Mouse (Mus musculus) neural tube, embryonic 10.5 days (tissue): ENCODE measurements around the gene Serac1.
"Not testable (repeated sequence)": the region's sequence is repeated elsewhere in the genome, so short reads cannot be mapped to it uniquely, and the experiment has no call there.

Experiments
- DNase-seq: peaks from one replicate; pipeline ENCODE4 v3.0.0-alpha.2; 2017; ENCODE audit warnings: low spot score; ENCODE audit errors: extremely low spot score

The Serac1 gene

GRCm38 (mm10) chr17:6066021-6066420, 13.5 kb downstream of the Serac1 start:
- no peak for DNase-seq

DNA sequence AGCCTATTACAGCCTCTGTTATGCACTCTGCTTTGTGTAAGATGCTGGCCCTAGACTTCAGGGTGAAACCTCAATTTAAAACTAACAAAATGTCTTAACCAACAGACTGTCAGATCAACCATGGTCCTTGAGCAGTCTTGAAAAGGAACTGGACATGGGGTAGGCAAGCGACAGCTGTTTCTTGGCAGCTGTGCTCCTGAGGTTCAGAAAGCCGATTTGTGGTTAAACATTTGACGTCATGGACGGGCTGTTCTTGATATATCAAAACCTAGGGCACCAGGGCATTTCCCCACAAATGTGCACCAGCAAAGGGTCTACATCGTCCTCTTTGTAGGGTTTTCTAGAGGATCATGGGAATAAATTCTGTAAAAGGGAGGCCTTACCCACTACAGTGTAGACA, 16.0 kb downstream of the Serac1 start:
- no peak for DNase-seq

DNA sequence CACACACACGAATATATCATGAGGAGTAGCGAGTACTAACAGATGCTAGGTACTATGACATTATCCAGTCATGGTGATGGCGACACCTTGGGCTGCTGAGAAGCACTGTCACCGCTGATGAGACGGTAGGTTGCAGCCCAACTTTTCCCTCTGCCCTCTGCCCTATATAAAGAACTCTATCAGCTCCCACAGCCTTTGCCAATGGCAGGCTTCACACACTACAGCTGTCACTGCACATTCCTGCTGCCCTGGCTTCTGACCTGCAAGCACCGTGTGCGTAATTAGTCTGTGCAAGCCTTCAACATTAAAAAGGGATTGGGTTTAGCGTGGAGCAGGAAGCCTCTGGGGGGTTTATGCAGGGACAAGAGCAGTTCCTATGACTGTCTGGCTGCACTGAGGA, 16.7 kb downstream of the Serac1 start:
- no peak for DNase-seq

DNA sequence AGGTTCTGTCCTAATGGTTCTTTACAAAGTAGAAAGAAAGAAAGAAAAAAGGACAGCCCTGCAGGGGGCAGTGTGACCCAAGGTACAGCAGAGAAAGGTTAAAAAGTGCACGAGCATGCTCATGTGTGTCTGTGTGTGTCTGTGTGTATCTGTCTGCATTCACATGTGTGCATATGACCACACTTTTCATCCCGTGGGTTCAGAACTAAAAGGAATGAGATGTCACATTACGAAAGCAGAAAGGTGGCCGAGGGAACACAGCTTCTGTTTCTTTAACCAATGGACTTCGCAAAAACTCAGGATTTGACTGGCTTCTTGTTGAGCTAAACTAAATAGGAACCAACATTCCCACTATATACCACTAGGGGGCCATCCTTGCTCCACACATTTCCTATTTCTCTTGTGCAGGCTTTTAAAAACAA, 24.6 kb downstream of the Serac1 start:
- peak; percentile 49 for DNase-seq

- DNase-seq, result no peak
Measured at GRCm38 (mm10) chr17:6052801-6053200, 26.7 kb downstream of the Serac1 start.

DNA sequence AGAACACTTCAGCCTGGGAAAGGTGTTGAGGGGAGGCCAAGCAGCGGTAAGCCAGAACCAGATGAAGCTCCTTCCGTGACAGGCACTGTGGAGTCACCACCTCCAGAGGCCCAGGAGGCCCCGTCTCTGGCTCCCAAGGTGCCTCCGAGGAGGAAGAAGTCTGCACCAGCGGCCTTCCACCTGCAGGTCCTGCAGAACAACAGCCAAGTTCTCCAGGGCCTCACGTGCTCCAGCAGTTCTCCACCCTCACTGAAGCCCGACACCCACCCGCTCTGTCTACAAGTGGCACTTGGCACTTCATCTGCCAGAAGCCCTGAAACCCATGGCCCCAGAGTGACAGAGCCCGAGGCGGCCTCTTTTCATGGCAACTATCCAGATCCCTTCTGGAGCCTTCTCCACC, 42.0 kb downstream of the Serac1 start:
- DNase-seq, result no peak

GRCm38 (mm10) chr17:6036872-6037271, 42.7 kb downstream of the Serac1 start:
- DNase-seq, result no peak

DNA sequence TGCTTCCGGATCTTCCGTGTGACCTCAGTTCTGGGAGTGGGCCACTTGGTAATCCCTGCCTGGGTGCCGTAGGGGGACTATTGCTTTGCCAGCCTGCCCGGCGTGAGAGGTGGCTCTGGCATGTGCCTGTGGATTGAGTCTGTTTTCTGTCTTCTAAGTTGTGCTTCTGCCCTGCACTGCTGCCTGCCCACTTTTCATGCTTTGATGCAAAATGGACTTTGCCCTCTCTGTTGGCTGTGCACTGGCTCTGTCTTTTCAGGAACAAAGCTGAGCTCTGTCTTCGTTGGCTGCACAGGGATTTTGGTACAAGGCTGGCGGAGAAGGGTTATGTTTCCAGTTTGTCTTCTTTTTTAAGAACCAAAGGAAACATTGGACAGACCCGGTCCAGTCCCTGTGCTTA, 43.1 kb downstream of the Serac1 start:
- DNase-seq, result no peak

GRCm38 (mm10) chr17:6035661-6036060, 43.9 kb downstream of the Serac1 start:
- DNase-seq, result no peak

DNA sequence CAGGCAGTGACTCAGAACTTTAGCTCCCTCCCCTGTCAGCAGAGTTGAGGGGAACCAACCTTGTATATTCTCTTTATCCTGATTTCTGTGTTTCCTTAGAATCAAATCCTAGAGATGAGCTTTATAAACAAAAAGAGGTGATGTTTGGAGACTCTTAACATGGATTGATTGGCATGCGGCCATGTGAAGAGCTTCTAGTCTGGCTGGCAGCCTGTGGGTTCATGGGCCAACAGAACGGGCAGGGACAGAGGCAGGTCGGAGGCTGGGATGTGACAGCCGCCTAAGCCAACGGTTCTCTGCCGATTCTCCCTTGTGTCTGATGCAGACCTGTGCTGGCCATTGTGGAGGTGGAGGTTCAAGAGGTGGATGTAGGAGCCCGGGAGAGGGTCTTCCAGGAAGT, 53.7 kb downstream of the Serac1 start:
- no peak for DNase-seq

DNA sequence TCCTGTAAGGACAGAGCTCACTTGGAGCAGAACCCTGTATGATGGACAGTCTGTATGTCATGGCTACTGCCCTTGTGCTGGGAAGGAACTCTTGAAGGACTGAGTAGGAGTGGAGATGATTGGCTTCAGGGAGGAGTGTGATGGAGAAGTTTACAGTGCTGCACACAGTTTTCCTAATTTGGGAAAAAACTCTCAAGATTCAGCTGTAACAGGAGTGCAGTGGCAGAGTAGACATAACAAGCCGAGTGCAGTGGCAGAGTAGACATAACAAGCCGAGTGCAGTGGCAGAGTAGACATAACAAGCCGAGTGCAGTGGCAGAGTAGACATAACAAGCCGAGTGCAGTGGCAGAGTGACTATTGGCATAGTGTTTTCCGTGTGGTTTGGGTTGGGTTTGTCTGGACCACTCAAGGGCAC, 58.2 kb downstream of the Serac1 start:
- not testable (repeated sequence) for DNase-seq

DNA sequence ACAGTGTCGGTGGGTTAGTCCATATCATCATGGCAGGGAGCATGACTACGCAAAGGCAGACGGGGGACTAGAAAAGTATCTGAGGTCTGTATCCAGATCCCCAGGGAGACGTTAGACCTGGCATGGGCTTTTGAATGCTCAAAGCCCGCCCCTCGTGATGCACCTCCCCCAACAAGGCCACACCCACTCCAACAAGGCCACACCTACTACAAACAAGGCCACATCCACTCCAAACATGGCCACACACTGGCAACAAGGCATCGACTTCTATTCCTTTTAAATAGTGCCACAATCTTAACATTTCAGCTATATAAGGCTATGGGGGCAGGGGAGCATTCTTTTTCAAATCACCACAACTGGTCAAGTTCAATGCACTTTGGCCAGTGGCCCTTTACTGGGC, 58.9 kb downstream of the Serac1 start:
- DNase-seq, result no peak

DNA sequence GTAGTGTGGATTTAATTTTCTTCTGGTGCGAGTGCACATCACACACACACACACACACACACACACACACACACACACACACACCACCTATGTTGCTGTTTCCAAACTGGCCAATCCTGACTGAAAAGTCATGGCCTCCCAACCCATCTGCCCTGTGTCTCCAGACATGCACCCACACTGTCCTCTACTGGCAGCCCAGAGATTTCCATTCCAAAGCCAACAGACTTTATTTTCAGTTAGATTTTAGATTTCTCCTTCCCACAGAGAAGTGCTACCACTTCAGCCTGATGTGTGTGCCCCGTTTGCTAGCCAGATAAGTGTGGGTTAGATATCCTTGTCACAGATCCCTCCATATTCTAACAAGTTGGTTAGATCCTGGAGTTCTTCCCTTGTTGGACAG, 59.8 kb downstream of the Serac1 start:
- DNase-seq, result no peak

GRCm38 (mm10) chr17:6018348-6018747, 61.2 kb downstream of the Serac1 start:
- no peak for DNase-seq

DNA sequence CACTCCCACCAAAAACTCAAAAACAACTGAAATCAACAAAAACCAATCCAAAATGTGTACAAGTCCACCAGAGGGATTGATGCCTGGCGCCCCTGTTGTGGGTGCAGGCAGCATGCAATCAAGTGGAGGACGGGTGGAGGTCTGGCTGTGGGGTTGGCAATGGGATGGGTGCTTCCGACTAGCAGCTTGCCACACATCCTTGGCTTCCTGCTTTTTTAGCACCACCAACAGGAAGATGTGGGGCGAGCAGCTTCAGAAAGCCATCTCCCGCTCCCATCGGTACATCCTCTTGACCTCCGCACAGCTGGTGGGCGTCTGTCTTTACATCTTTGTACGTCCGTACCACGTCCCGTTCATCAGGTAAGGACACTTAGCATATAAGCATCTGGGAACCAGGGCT, 62.3 kb downstream of the Serac1 start:
- no peak for DNase-seq

DNA sequence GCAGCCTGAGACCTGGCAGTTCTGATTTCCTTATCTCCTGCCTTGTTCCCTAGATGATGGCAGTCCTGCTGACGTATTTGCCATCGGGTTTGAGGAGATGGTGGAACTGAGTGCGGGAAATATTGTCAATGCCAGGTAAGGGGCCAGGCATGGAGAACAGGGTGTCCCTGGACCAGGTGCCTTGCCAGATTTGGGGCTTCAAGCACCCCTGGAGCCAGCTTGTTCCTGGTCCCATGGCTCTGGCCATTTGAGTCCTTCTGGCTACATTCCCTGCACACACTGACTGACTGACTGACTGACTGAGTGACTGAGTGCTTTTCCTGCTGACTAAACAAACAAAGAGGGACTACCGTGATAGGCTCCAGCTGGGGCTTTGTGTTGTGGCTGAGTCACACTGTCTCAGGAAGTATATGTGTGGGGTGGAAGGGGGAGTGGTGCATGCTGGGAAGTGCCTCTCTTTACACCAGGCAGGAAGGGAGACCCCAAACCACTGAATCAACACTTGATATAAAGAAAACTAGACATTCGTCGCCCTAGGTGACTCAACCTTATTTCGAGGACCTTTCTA, 63.2 kb downstream of the Serac1 start:
- DNase-seq, result no peak

DNA sequence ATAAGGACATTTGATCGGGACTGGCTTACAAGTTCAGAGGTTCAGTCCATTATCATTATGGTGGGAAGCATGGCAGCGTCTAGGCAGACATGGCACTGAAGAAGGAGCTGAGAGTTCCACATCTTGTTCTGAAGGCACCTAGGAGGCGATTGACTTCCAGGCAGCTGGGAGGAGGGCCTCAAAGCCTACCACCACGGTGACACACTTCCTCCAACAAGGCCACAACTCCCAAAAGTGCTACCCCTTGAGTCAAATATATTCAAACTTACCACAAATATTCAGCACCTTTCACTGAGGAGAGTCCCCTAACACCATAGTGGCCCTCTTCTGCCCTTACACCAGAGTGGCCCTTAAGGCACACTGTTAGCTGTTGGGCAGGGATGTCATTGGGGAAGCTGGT, 64.6 kb downstream of the Serac1 start:
- DNase-seq, result no peak

- no peak for DNase-seq
Measured at GRCm38 (mm10) chr17:6013079-6013478, 66.5 kb downstream of the Serac1 start.

DNA sequence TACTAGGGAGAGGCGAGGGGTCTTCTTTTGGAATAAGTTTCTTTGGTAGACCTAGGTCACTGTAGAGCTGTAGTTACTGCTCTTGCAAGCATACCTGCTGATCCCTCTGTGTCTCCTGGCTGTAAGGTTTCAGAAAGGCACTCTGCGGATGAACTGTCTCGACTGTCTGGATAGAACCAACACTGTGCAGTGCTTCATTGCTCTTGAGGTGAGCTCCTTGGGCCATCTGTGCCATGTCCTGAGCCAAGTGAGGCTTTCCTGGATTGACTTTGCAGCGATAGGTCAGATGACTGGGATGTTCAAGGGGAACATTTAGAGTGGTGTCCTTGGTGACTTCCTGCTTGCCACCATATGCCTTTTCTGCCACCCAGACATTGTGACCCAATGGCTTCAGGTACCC, 69.9 kb downstream of the Serac1 start:
- DNase-seq, result no peak

- DNase-seq, result no peak
Measured at GRCm38 (mm10) chr17:6008590-6008989, 71.0 kb downstream of the Serac1 start.

DNA sequence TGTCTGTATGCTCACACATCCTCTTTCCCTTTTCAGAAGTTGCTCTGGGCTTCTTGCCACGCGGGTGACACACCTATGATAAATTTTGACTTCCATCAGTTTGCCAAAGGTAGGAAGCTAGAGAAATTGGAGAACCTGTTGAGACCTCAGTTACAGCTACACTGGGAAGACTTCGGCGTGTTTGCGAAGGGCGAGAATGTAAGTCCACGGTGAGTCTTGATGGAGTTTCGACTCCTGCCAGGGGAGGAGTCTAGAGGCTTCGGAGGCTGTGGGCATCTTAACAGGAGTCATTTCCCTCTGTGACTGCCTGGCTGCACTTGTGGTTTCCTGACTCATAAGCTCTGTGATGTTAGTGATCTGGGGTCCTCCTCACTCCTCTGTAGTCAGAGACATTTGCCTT, 71.6 kb downstream of the Serac1 start:
- no peak for DNase-seq

DNA sequence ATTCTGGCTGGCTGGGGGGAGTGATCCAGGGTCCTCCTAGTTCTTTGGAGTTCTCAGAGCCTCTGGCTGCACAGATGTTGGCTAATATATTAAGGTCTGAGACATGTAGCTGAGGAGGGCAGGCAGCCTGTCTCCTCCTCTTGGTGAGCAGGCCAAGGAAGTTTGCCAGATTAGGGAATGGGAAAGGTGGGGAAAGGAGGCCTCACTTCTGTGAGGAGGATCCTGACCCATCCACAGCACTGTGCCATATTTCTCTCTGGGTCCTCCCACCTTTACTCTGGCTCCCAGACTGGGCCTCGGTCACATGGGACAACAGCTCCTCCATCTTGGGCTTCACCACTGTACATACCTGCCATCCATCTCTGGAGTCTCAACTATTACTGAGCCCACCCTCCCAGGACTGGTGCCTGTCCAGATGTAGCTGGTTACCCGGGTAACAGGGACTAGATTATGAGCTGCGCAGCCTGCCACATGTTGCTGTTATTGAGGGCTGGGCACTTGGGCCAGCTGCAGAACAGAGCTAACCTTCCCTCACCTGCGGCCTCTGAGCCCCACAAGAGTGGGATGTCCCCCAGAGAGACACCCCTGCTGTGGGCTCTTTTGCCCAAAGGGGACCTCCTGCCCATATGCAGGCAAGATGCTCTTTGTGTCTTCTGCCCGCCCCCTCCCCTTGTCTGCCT, 72.3 kb downstream of the Serac1 start:
- DNase-seq, result no peak

- peak; percentile 36 for DNase-seq
Measured at GRCm38 (mm10) chr17:6005638-6006471, 73.7 kb downstream of the Serac1 start.
